12 mouse cellular contexts compared by ENCODE assay signal in genomic region chr3:16086550-16086949, GRCm38 (mm10).
DNase-seq lines count a peak whose midpoint lies in the region; ATAC-seq lines count a peak whose summit lies in the region.
"Had no signal": no experiment of that assay in that cellular context is flagged by ENCODE, and none has a peak within 500 bp of the region (broad histone marks: within the 10 kb centered on the region; RNA-seq: fewer than 3 reads in every experiment).

No protein-coding gene starts in this region.

- H3K4me2 ChIP-seq in hindbrain, embryonic 11.5 days (replicated peaks; ENCODE audit: low read depth, low read length) = no peak overlapping the region
- H3K4me2 ChIP-seq: limb, embryonic 12.5 days had no signal

- no peak overlapping the region for H3K9ac ChIP-seq in hindbrain, embryonic 11.5 days (ENCODE audit: low read depth, low read length)
- H3K9ac ChIP-seq: limb, embryonic 12.5 days had no signal

- no peaks in the 10 kb centered on the region for H3K27me3 ChIP-seq in hindbrain, embryonic 11.5 days (ENCODE audit: control insufficient read depth, insufficient read depth, low read length)
- H3K27me3 ChIP-seq in hindbrain, embryonic 10.5 days (ENCODE audit: insufficient read depth, poor library complexity, severe bottlenecking) = no peaks in the 10 kb centered on the region
- H3K27me3 ChIP-seq: limb, embryonic 12.5 days had no signal

- DNase-seq in hindbrain, embryonic 11.5 days (ENCODE audit: low spot score) = peak; percentile 25
- no peak for DNase-seq in hindbrain, embryonic 10.5 days (ENCODE audit: low spot score)
- peak; percentile 9 for DNase-seq in thymus, postnatal 0 days (ENCODE audit: low spot score)
- no peak for DNase-seq in thymus, postnatal 36 days
- DNase-seq in kidney, adult 8-10 months = peak; percentile 11 to 20
- no peak for DNase-seq in thymus, postnatal 25 days
- DNase-seq in right cerebral cortex, postnatal 25 days = no peak
- DNase-seq in ovary, postnatal 36 days (ENCODE audit: low spot score) = no peak
- DNase-seq: adrenal gland, postnatal 25 days; gastrocnemius, postnatal 25 days; spleen, adult 18-20 months had no signal

- 10% methylated on average over 1 of the region's 1 CpGs for WGBS in hindbrain, embryonic 11.5 days
- 10% methylated on average over 1 of the region's 1 CpGs for WGBS in hindbrain, embryonic 10.5 days

- no peaks in the 10 kb centered on the region for H3K36me3 ChIP-seq in hindbrain, embryonic 11.5 days (ENCODE audit: control insufficient read depth, insufficient read depth, low read length)
- H3K36me3 ChIP-seq in hindbrain, embryonic 10.5 days = no peaks in the 10 kb centered on the region
- H3K36me3 ChIP-seq: limb, embryonic 12.5 days had no signal

- H3K4me3 ChIP-seq in hindbrain, embryonic 11.5 days (ENCODE audit: low read depth, low read length) = no peak overlapping the region
- no peak overlapping the region for H3K4me3 ChIP-seq in hindbrain, embryonic 10.5 days
- H3K4me3 ChIP-seq: limb, embryonic 12.5 days had no signal

- H3K4me1 ChIP-seq in hindbrain, embryonic 11.5 days (replicated peaks; ENCODE audit: control insufficient read depth, insufficient read depth, low read length) = no peaks in the 10 kb centered on the region
- H3K4me1 ChIP-seq in hindbrain, embryonic 10.5 days (replicated peaks) = no peaks in the 10 kb centered on the region
- H3K4me1 ChIP-seq: limb, embryonic 12.5 days had no signal

- ATAC-seq in hindbrain, embryonic 11.5 days (ENCODE audit: low FRiP score) = no peak; the same call in 1 of the 2 replicates

- H3K27ac ChIP-seq in hindbrain, embryonic 11.5 days (ENCODE audit: low read depth, low read length) = no peak overlapping the region
- H3K27ac ChIP-seq in hindbrain, embryonic 10.5 days = no peak overlapping the region
- H3K27ac ChIP-seq: limb, embryonic 12.5 days had no signal

- H3K9me3 ChIP-seq in hindbrain, embryonic 11.5 days (ENCODE audit: control insufficient read depth, low read length) = no peaks in the 10 kb centered on the region
- H3K9me3 ChIP-seq in hindbrain, embryonic 10.5 days = no peaks in the 10 kb centered on the region
- H3K9me3 ChIP-seq: limb, embryonic 12.5 days had no signal

Comparison
In these comparisons a context has a peak if more than half of its experiments do, and no peak if none do; other contexts are left out.
1. DNase-seq: peak in hindbrain, embryonic 11.5 days (single experiment), thymus, postnatal 0 days (single experiment) and kidney, adult 8-10 months (2 of 2); none in hindbrain, embryonic 10.5 days (single experiment), thymus, postnatal 36 days (0 of 2), thymus, postnatal 25 days (single experiment), right cerebral cortex, postnatal 25 days (single experiment) and ovary, postnatal 36 days (single experiment).